Mouse (Mus musculus) liver, embryonic 13.5 days (tissue): ENCODE data around the gene Scnn1a. TPM values are rescaled to one million over a fixed set of nuclear protein-coding genes. Genes with fewer than 3 reads are reported as not detected.
"Not testable (repeated sequence)": the region's sequence is repeated elsewhere in the genome, so short reads cannot be mapped to it uniquely, and the experiment has no call there.

Source experiments
- ATAC-seq: fragments of 200-750 bp; cut with Nextera tagmentation; 2 replicates; pipeline ENCODE4 v1.8.0; 2017; ENCODE audit warnings: low read depth, mild to moderate bottlenecking, moderate number of reproducible peaks, moderate library complexity
- DNase-seq: peaks from one replicate; pipeline ENCODE4 v3.0.0; 2022
- H3K27ac ChIP-seq: fragments of 300-500 bp; sonication (generic); 2 replicates; pipeline ENCODE4 v1.5.1; 2015; ENCODE audit warnings: moderate library complexity, mild to moderate bottlenecking, inconsistent platforms
- H3K27me3 ChIP-seq: fragments of 300-500 bp; sonication (generic); 2 replicates; pipeline ENCODE4 v1.6.1; 2015; ENCODE audit warnings: mild to moderate bottlenecking, inconsistent platforms
- H3K36me3 ChIP-seq: fragments of 300-500 bp; sonication (generic); 2 replicates; pipeline ENCODE4 v1.6.1; 2015; ENCODE audit warnings: mild to moderate bottlenecking, inconsistent platforms
- H3K4me1 ChIP-seq: fragments of 300-500 bp; sonication (generic); replicated peaks from 2 replicates; pipeline ENCODE4 v1.6.1; 2015; ENCODE audit warnings: inconsistent platforms
- H3K4me2 ChIP-seq: fragments of 300-500 bp; sonication (generic); 2 replicates; pipeline ENCODE4 v1.6.1; 2015; ENCODE audit warnings: inconsistent platforms, mild to moderate bottlenecking, moderate library complexity
- H3K4me3 ChIP-seq: fragments of 300-500 bp; sonication (generic); replicated peaks from 2 replicates; pipeline ENCODE4 v1.5.1; 2015; ENCODE audit warnings: mild to moderate bottlenecking, inconsistent platforms
- H3K9ac ChIP-seq: fragments of 300-500 bp; sonication (generic); 2 replicates; pipeline ENCODE4 v1.6.1; 2015; ENCODE audit warnings: mild to moderate bottlenecking, inconsistent platforms
- H3K9me3 ChIP-seq: fragments of 300-500 bp; sonication (generic); replicated peaks from 2 replicates; pipeline ENCODE4 v1.6.1; 2016; ENCODE audit warnings: inconsistent platforms
- WGBS: fragments of 180-500 bp; shearing (Covaris S2); methylation state at CpG from one replicate; pipeline ENCODE4 v1.1.7; 2015; ENCODE audit not compliant: insufficient replicate concordance; 5-methylcytosine and 5-hydroxymethylcytosine counted together
- polyA plus RNA-seq: library from polyadenylated mRNA; unstranded; fragments of >200 nt; fragmentation: Nextera tagmentation; extraction: Ambion mirVana; gene quantifications from 2 replicates; pipeline ENCODE4 v1.2.1, GENCODE M21; 2015

The Scnn1a gene
- polyA plus RNA-seq = 0.31 and 0.37 TPM in 2 replicates

DNA sequence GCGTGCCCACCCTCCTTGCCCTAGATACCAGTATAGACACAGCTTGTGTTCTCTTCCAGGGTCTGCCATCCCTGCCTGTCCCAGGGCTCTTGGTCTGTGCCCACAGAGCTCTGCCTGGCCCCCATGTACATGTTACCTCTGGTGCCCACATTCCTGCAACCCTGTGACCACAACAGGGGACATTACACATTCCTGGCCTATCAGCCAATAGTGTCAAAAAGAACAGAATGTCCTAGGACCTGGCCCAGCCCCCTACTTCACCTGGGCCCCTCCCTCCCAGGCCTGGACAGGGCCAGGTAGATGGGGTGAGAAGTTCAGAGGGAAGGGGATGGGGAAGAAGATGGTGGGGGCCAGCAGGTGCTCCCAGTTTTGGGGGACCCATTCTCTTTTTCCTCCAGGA, at the start of gene Scnn1a:
Gene Scnn1a, plus strand, starts transcription at position 337 of the 400 bp plus-strand sequence.
- H3K4me3 ChIP-seq = no peak within 1 kb of the TSS
- peaks cover 33% of the 10 kb centered on the region for H3K27me3 ChIP-seq
- H3K27ac ChIP-seq = no peak within 1 kb of the TSS

DNA sequence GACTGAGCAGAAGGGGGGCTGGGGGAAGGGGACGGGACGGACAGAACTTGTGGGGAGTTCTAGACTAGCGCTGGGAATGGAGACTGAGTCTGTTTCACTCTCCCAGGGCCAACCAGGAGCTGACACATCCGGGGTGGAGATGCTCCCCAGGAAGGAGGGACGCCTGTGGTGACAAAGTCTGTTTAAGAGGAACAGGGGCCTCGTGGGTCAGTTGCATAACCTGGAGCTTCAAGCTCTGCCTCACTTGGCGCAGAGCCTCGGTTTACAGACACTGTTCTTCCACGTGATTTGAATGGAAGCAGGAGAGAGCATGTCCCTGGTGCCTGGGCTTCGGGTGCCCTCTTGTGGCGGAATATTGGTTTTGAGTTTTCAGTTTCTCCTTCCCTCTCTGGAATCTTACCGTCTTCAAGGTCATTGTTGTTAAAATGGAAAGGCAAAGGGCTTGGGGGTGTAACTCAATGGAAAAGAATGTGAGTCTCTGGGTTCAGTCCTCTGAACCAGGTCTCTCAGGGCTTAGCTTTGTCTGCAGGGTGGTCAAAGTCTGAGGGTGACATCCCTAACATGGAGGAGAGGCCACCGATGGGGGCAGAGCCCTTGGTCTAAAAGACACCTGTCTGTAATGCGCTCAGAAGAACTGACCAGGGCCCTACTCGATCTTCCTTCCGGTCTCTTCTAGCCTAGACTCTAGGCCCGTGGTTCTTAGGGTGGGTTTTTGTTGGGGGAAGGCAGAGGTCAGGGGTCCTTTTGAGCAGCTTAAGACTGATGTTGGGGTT, 48.8 kb upstream of the Scnn1a start:
- Histone ChIP-seq H3K4me3 (no peak overlapping the region), H3K4me1 (peaks cover 14% of the 10 kb centered on the region), H3K27me3 (no peaks in the 10 kb centered on the region), H3K27ac (no peak overlapping the region), H3K36me3 (no peaks in the 10 kb centered on the region), H3K4me2 (peak overlapping the region; percentile 39), H3K9me3 (no peaks in the 10 kb centered on the region), H3K9ac (0 out of 2 replicates have a peak overlapping the region, but pooled peaks have one; percentile 27)
- WGBS = 15% methylated on average over 17 of the region's 17 CpGs
- peak; percentile 81 for ATAC-seq
- DNase-seq = peak; percentile 63

More for the DNA sequence above, at the start of gene Scnn1a:
- peaks cover 13% of the 10 kb centered on the region for H3K4me1 ChIP-seq
- 68% methylated on average over 1 of the region's 1 CpGs for WGBS
- H3K9me3 ChIP-seq = no peaks in the 10 kb centered on the region
- no peak within 1 kb of the TSS for H3K9ac ChIP-seq
- no peak for ATAC-seq
- 0 out of 2 replicates have a peak within 1 kb of the TSS, but pooled peaks have one; percentile 12 for H3K4me2 ChIP-seq
- no peak for DNase-seq
- no peaks in the 10 kb centered on the region for H3K36me3 ChIP-seq

GRCm38 (mm10) chr6:125272228-125272785, 48.2 kb upstream of the Scnn1a start:
- H3K4me1 ChIP-seq = peaks cover 14% of the 10 kb centered on the region
- no peak overlapping the region for H3K9ac ChIP-seq
- 70% methylated on average over 10 of the region's 10 CpGs for WGBS
- H3K4me2 ChIP-seq = no peak overlapping the region
- ATAC-seq = no peak
- H3K27ac ChIP-seq = no peak overlapping the region
- H3K9me3 ChIP-seq = no peaks in the 10 kb centered on the region
- no peak overlapping the region for H3K4me3 ChIP-seq
- H3K36me3 ChIP-seq = no peaks in the 10 kb centered on the region
- H3K27me3 ChIP-seq = no peaks in the 10 kb centered on the region
- DNase-seq = no peak

DNA sequence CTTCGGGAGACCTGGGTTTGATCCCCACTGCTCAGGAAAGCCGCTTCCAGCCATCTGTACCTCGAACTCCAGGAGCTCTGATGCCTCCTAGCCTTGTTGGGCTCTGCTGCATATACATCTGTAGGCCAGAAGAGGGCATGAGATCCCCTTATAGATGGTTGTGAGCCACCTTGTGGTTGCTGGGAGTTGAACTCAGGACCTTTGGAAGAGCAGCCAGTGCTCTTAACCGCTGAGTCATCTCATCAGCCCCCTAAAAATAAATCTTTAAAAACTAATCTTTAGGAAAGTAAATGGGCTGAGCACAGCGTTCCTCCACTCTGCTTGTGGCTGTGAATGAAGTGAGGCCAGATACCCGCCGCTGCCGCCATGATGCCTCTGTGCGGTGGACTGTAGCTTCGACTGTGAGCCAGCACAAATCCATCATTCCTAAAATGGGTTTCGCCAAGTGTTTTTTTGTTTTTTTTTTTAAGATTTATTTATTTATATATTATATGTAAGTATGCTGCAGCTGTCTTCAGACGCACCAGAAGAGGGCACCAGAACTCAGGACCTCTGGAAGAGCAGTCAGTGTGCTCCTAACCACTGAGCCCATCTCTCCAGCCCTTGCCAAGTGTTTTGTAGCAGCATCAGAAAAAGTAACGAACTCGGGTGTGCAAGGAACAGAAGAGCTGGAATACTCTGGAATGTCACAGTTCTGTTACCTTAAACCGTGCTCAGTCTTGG, 45.5 kb upstream of the Scnn1a start:
- no peak for ATAC-seq
- Histone ChIP-seq H3K27me3 (no peaks in the 10 kb centered on the region), H3K36me3 (no peaks in the 10 kb centered on the region), H3K27ac (no peak overlapping the region), H3K4me2 (no peak overlapping the region), H3K4me1 (peaks cover 14% of the 10 kb centered on the region), H3K9ac (no peak overlapping the region), H3K9me3 (no peaks in the 10 kb centered on the region), H3K4me3 (no peak overlapping the region)
- no peak for DNase-seq
- WGBS = 51% methylated on average over 15 of the region's 15 CpGs

DNA sequence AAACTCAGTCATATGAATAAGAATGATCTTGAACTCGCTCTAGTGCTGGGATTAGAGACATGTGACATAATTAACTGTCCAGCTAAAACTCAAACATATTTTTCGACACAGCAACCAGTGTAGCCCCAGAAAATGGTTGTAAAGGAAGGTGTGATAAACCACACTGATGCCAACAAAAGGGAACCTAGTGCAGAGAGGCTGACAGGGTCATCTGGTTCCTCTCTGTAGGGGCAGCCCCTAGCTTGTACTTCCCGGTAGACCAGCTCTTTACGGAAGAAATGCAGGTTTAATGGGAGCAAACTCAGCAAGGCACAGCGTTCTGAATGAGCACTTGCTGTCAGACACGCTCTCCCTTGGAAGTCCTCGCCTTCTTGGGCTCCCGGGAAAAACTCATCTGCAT, 40.7 kb upstream of the Scnn1a start:
- no peak overlapping the region for H3K27ac ChIP-seq
- no peaks in the 10 kb centered on the region for H3K27me3 ChIP-seq
- DNase-seq = no peak
- H3K4me3 ChIP-seq = no peak overlapping the region
- no peaks in the 10 kb centered on the region for H3K36me3 ChIP-seq
- H3K4me2 ChIP-seq = no peak overlapping the region
- H3K9me3 ChIP-seq = no peaks in the 10 kb centered on the region
- 41% methylated on average over 8 of the region's 8 CpGs for WGBS
- no peak overlapping the region for H3K9ac ChIP-seq
- no peak for ATAC-seq
- no peaks in the 10 kb centered on the region for H3K4me1 ChIP-seq

DNA sequence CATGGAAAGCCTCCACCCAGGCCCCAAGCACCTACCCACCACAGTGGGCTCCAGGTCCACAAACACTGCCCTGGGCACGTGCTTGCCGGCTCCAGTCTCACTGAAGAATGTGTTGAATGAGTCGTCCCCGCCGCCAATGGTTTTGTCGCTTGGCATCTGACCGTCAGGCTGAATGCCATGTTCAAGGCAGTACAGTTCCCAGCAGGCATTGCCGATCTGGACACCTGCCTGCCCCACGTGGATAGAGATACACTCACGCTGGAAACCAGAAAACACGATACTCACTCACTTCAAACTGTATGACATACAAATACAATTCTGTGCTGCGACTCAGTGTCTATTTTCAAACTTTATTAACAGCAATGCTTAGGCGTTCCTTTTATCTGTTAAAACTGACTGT, 37.7 kb upstream of the Scnn1a start:
- not testable (repeated sequence) for H3K27me3 ChIP-seq, H3K4me1 ChIP-seq, H3K4me2 ChIP-seq, H3K4me3 ChIP-seq, DNase-seq, H3K9ac ChIP-seq, H3K27ac ChIP-seq, ATAC-seq, H3K36me3 ChIP-seq, H3K9me3 ChIP-seq
- WGBS = 78% methylated on average over 13 of the region's 13 CpGs

DNA sequence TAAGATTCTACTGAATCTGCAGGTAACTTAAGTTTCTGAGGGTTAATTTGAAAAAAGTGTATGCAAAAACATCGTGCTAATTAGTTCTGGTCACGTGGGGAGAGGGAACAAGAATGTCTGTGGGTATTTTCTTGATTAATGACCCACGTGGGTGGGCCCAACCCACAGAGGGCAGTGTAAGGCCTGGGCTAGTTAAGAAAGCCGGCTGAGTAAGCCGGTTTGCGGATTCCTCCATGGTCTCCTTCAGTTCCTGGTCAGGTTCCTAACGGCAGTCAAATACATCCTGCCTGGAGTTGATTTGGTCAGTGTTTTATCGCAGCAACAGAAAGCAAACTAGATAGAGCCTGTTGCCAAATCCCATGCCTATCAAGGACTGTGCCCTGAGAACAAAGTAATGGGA, 36.2 kb upstream of the Scnn1a start:
- Histone ChIP-seq H3K4me1 (no peaks in the 10 kb centered on the region), H3K9me3 (no peaks in the 10 kb centered on the region), H3K27ac (no peak overlapping the region), H3K27me3 (no peaks in the 10 kb centered on the region), H3K9ac (no peak overlapping the region), H3K4me2 (no peak overlapping the region), H3K4me3 (no peak overlapping the region), H3K36me3 (no peaks in the 10 kb centered on the region)
- DNase-seq = no peak
- 58% methylated on average over 8 of the region's 8 CpGs for WGBS
- no peak for ATAC-seq

GRCm38 (mm10) chr6:125284751-125285150, 35.7 kb upstream of the Scnn1a start:
- DNase-seq (no peak), ATAC-seq (no peak)
- 81% methylated on average over 7 of the region's 7 CpGs for WGBS
- no peak overlapping the region for H3K9ac ChIP-seq
- no peak overlapping the region for H3K4me3 ChIP-seq
- H3K9me3 ChIP-seq = no peaks in the 10 kb centered on the region
- H3K36me3 ChIP-seq = no peaks in the 10 kb centered on the region
- no peaks in the 10 kb centered on the region for H3K4me1 ChIP-seq
- no peak overlapping the region for H3K4me2 ChIP-seq
- no peaks in the 10 kb centered on the region for H3K27me3 ChIP-seq
- no peak overlapping the region for H3K27ac ChIP-seq

- Histone ChIP-seq H3K9ac (no peak within 1 kb of the TSS), H3K27ac (no peak within 1 kb of the TSS), H3K27me3 (no peaks in the 10 kb centered on the region), H3K9me3 (no peaks in the 10 kb centered on the region), H3K4me3 (no peak within 1 kb of the TSS), H3K4me2 (no peak within 1 kb of the TSS), H3K36me3 (no peaks in the 10 kb centered on the region), H3K4me1 (no peaks in the 10 kb centered on the region)
- 89% methylated on average over 22 of the region's 22 CpGs for WGBS
- no peak for ATAC-seq
- DNase-seq = no peak
These were observed 34.6 kb upstream of the Scnn1a start, which contains the start of gene Tuba3a for GRCm38 (mm10) chr6:125285890-125286289. Gene Tuba3a, minus strand, starts transcription at chr6:125286042.

DNA sequence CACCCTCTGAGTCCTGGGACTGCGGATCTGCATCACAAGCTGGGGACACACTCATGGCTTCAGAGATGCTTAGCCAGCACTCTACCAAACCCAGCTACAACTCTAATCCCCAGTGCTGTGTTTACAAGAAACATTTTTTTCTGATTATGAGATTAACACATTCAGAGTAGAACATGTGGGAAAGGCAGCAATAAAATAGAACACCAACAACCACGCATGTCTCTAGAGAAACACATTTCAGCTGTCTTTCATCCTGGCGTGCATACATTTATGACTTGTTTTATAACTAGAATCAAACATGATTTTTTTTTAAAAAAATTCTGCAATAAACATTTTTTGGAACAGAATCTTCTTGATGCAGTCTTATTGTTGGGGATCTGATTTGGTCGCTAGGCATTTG, 33.5 kb upstream of the Scnn1a start:
- Histone ChIP-seq H3K4me1 (no peaks in the 10 kb centered on the region), H3K27me3 (no peaks in the 10 kb centered on the region), H3K9me3 (no peaks in the 10 kb centered on the region), H3K27ac (no peak overlapping the region), H3K4me2 (no peak overlapping the region), H3K4me3 (no peak overlapping the region), H3K36me3 (no peaks in the 10 kb centered on the region), H3K9ac (no peak overlapping the region)
- 77% methylated on average over 4 of the region's 4 CpGs for WGBS
- ATAC-seq (no peak), DNase-seq (no peak)

GRCm38 (mm10) chr6:125288730-125289129, 31.7 kb upstream of the Scnn1a start:
- Histone ChIP-seq H3K36me3 (no peaks in the 10 kb centered on the region), H3K27me3 (no peaks in the 10 kb centered on the region), H3K9ac (no peak overlapping the region), H3K4me1 (no peaks in the 10 kb centered on the region), H3K9me3 (no peaks in the 10 kb centered on the region), H3K4me3 (no peak overlapping the region), H3K4me2 (no peak overlapping the region), H3K27ac (no peak overlapping the region)
- ATAC-seq (no peak), DNase-seq (no peak)
- WGBS = 59% methylated on average over 5 of the region's 5 CpGs
